In the genomic region with DNA sequence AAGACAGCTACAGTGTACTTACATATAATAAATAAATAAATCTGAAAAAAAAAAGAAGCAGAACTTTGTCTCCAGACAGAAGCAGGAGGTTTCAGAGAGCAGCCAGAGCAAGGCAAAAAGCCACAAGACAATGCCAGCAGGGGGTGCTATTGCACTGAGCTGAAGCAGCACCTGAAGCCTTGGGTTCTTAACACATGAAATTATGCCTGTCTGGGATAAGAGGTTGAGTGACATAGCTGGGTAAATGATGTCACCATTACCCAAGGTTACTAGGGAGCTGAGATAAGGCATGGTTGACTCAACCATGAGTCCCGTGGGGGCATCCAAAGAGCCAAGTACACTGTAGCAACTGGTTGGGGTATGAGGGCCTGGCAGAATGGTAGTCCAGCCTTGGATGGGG, we compare ENCODE assay signal across 9 mouse cellular contexts. TPM values are rescaled to one million over a fixed set of nuclear protein-coding genes. Genes with fewer than 3 reads are reported as not detected.
DNase-seq lines count a peak whose midpoint lies in the region; ATAC-seq and TF ChIP-seq lines count a peak whose summit lies in the region.
"Had no signal": no experiment of that assay in that cellular context is flagged by ENCODE, and none has a peak within 500 bp of the region (broad histone marks: within the 10 kb centered on the region; RNA-seq: fewer than 3 reads in every experiment).

No protein-coding gene starts in this region.

- peak; percentile 50; the same call in 1 of the 2 replicates for ATAC-seq in midbrain, embryonic 11.5 days (ENCODE audit: low FRiP score)
- no peak; the same call in 1 of the 2 replicates for ATAC-seq in midbrain, embryonic 15.5 days (replicated peaks)
- ATAC-seq in kidney, embryonic 14.5 days (ENCODE audit: low FRiP score, low TSS enrichment): 0 out of 2 replicates have a peak, but pooled peaks have one; percentile 32
- peak; percentile 49; the same call in 1 of the 2 replicates for ATAC-seq in neural tube, embryonic 14.5 days (ENCODE audit: low read depth)

- H3K27ac ChIP-seq in midbrain, embryonic 11.5 days (ENCODE audit: low read depth, low read length): no peak overlapping the region
- no peak overlapping the region for H3K27ac ChIP-seq in midbrain, embryonic 15.5 days
- H3K27ac ChIP-seq in kidney, embryonic 14.5 days (ENCODE audit: low read depth, low read length): no peak overlapping the region
- no peak overlapping the region for H3K27ac ChIP-seq in liver, adult 2 months (replicated peaks; ENCODE audit: insufficient read depth, low read depth, low read length)
- H3K27ac ChIP-seq in neural tube, embryonic 14.5 days (ENCODE audit: low read depth, low read length): no peak overlapping the region
- H3K27ac ChIP-seq: embryonic facial prominence, embryonic 13.5 days had no signal

- TF ChIP-seq POLR2A in liver, adult 2 months (IDR thresholded peaks at IDR 0.05; ENCODE audit: extremely low read depth, insufficient read depth, low read length): no peak

- peak; percentile 95 for DNase-seq in midbrain, embryonic 11.5 days (ENCODE audit: low spot score, missing footprints)
- DNase-seq in cerebellum, adult 8-10 months: peak; percentile 61
- peak; percentile 26 to 62 for DNase-seq in frontal cortex, postnatal 36 days (ENCODE audit: low spot score in 2 of 2)
- DNase-seq in liver, adult 2 months (ENCODE audit: extremely low read depth, low read depth, low spot score): peak; percentile 52
- peak; percentile 51 for DNase-seq in testis, postnatal 14 days (ENCODE audit: low spot score)

- no peaks in the 10 kb centered on the region for H3K9me3 ChIP-seq in midbrain, embryonic 11.5 days (ENCODE audit: control insufficient read depth, low read length)
- no peaks in the 10 kb centered on the region for H3K9me3 ChIP-seq in midbrain, embryonic 15.5 days
- no peaks in the 10 kb centered on the region for H3K9me3 ChIP-seq in kidney, embryonic 14.5 days (ENCODE audit: control insufficient read depth, low read length)
- H3K9me3 ChIP-seq in neural tube, embryonic 14.5 days (ENCODE audit: control insufficient read depth, low read length): no peaks in the 10 kb centered on the region
- H3K9me3 ChIP-seq: embryonic facial prominence, embryonic 13.5 days had no signal

- H3K4me2 ChIP-seq in midbrain, embryonic 11.5 days: no peak overlapping the region
- no peak overlapping the region for H3K4me2 ChIP-seq in midbrain, embryonic 15.5 days
- H3K4me2 ChIP-seq in kidney, embryonic 14.5 days (replicated peaks; ENCODE audit: low read depth, low read length): no peak overlapping the region
- H3K4me2 ChIP-seq in neural tube, embryonic 14.5 days (ENCODE audit: low read depth, low read length): no peak overlapping the region
- H3K4me2 ChIP-seq: embryonic facial prominence, embryonic 13.5 days had no signal

- no peak overlapping the region for H3K4me3 ChIP-seq in midbrain, embryonic 11.5 days (ENCODE audit: low read depth, low read length)
- H3K4me3 ChIP-seq in midbrain, embryonic 15.5 days: no peak overlapping the region
- no peak overlapping the region for H3K4me3 ChIP-seq in kidney, embryonic 14.5 days (ENCODE audit: low read length)
- no peak overlapping the region for H3K4me3 ChIP-seq in liver, adult 2 months (ENCODE audit: insufficient read depth, low read depth, low read length)
- H3K4me3 ChIP-seq in neural tube, embryonic 14.5 days (ENCODE audit: low read depth, low read length): no peak overlapping the region
- H3K4me3 ChIP-seq: embryonic facial prominence, embryonic 13.5 days had no signal

- H3K79me2 ChIP-seq in liver, adult 2 months (ENCODE audit: control insufficient read depth, insufficient read depth, low read length): no peaks in the 10 kb centered on the region

- H3K9ac ChIP-seq in midbrain, embryonic 11.5 days (ENCODE audit: low read length): no peak overlapping the region
- no peak overlapping the region for H3K9ac ChIP-seq in midbrain, embryonic 15.5 days
- no peak overlapping the region for H3K9ac ChIP-seq in kidney, embryonic 14.5 days (ENCODE audit: low read depth, low read length)
- no peak overlapping the region for H3K9ac ChIP-seq in liver, adult 2 months (ENCODE audit: low read depth, low read length)
- H3K9ac ChIP-seq in neural tube, embryonic 14.5 days (replicated peaks; ENCODE audit: low read depth, low read length): no peak overlapping the region
- H3K9ac ChIP-seq: embryonic facial prominence, embryonic 13.5 days had no signal

- TF ChIP-seq CTCF in liver, adult 2 months (IDR thresholded peaks at IDR 0.05; ENCODE audit: low read depth, low read length): peak; percentile 83

- peaks cover 5% of the 10 kb centered on the region for H3K36me3 ChIP-seq in midbrain, embryonic 11.5 days (ENCODE audit: control insufficient read depth, insufficient read depth, low read length)
- H3K36me3 ChIP-seq in midbrain, embryonic 15.5 days (replicated peaks): peaks cover 40% of the 10 kb centered on the region
- peaks cover 47% of the 10 kb centered on the region for H3K36me3 ChIP-seq in kidney, embryonic 14.5 days (ENCODE audit: control insufficient read depth, insufficient read depth, low read length)
- peaks cover 35% of the 10 kb centered on the region for H3K36me3 ChIP-seq in liver, adult 2 months (ENCODE audit: control insufficient read depth, insufficient read depth, low read length)
- H3K36me3 ChIP-seq in neural tube, embryonic 14.5 days (ENCODE audit: control insufficient read depth, insufficient read depth, low read length): peaks cover 42% of the 10 kb centered on the region

- WGBS in midbrain, embryonic 11.5 days: 87% methylated on average over 1 of the region's 1 CpGs
- WGBS in midbrain, embryonic 15.5 days: 97% methylated on average over 1 of the region's 1 CpGs
- whole genome bisulfite sequencing in kidney, embryonic 14.5 days: 91% methylated on average over 1 of the region's 1 CpGs
- WGBS in liver, adult 2 months: 42% methylated on average over 1 of the region's 1 CpGs
- WGBS in neural tube, embryonic 14.5 days: 72% methylated on average over 1 of the region's 1 CpGs

- no peaks in the 10 kb centered on the region for H3K27me3 ChIP-seq in midbrain, embryonic 11.5 days (ENCODE audit: control insufficient read depth, insufficient read depth, low read length)
- H3K27me3 ChIP-seq in midbrain, embryonic 15.5 days (replicated peaks): no peaks in the 10 kb centered on the region
- H3K27me3 ChIP-seq in kidney, embryonic 14.5 days (ENCODE audit: control insufficient read depth, insufficient read depth, low read length): no peaks in the 10 kb centered on the region
- no peaks in the 10 kb centered on the region for H3K27me3 ChIP-seq in liver, adult 2 months (ENCODE audit: control insufficient read depth, insufficient read depth, low read length)
- no peaks in the 10 kb centered on the region for H3K27me3 ChIP-seq in neural tube, embryonic 14.5 days (ENCODE audit: control insufficient read depth, insufficient read depth, low read length)
- H3K27me3 ChIP-seq: embryonic facial prominence, embryonic 13.5 days had no signal

- H3K4me1 ChIP-seq in midbrain, embryonic 11.5 days (ENCODE audit: control insufficient read depth, insufficient read depth, low read length): no peaks in the 10 kb centered on the region
- no peaks in the 10 kb centered on the region for H3K4me1 ChIP-seq in midbrain, embryonic 15.5 days
- no peaks in the 10 kb centered on the region for H3K4me1 ChIP-seq in kidney, embryonic 14.5 days (ENCODE audit: control insufficient read depth, insufficient read depth, low read length)
- H3K4me1 ChIP-seq in liver, adult 2 months (ENCODE audit: control insufficient read depth, insufficient read depth, low read length): no peaks in the 10 kb centered on the region
- H3K4me1 ChIP-seq in neural tube, embryonic 14.5 days (ENCODE audit: control insufficient read depth, insufficient read depth, low read length): no peaks in the 10 kb centered on the region
- H3K4me1 ChIP-seq: embryonic facial prominence, embryonic 13.5 days had no signal

RNA-seq across cellular contexts. Expression of gene Sfxn4, which starts 23.5 kb away (rescaled TPM):
- polyA plus RNA-seq in midbrain, embryonic 11.5 days (2014; fragmentation: Nextera tagmentation; extraction: Ambion mirVana): 16.5 and 18.2 TPM in 2 replicates
- 10.7 and 11.5 TPM in 2 replicates for polyA plus RNA-seq in midbrain, embryonic 15.5 days (2015; fragmentation: Nextera tagmentation; extraction: Ambion mirVana)
- 8.9 and 11.0 TPM in 2 replicates for polyA plus RNA-seq in kidney, embryonic 14.5 days (2014; fragmentation: Nextera tagmentation; extraction: Ambion mirVana)
- 0.47 and 0.55 TPM in 2 replicates for total RNA-seq in liver, adult 2 months (2014; rRNA removed)
- 0.11 TPM in 1 of 2 replicates, not detected in the other for polyA plus RNA-seq in liver, adult 2 months (2012; rRNA removed)
- polyA plus RNA-seq in neural tube, embryonic 14.5 days (2014; fragmentation: Nextera tagmentation; extraction: Ambion mirVana): 11.9 and 14.6 TPM in 2 replicates

RNA-seq across cellular contexts. Expression of gene Fam45a, which starts 26.4 kb away (rescaled TPM):
- 44.1 and 45.7 TPM in 2 replicates for polyA plus RNA-seq in midbrain, embryonic 11.5 days (2014; fragmentation: Nextera tagmentation; extraction: Ambion mirVana)
- polyA plus RNA-seq in midbrain, embryonic 15.5 days (2015; fragmentation: Nextera tagmentation; extraction: Ambion mirVana): 38.7 and 39.4 TPM in 2 replicates
- polyA plus RNA-seq in kidney, embryonic 14.5 days (2014; fragmentation: Nextera tagmentation; extraction: Ambion mirVana): 31.0 and 32.4 TPM in 2 replicates
- total RNA-seq in liver, adult 2 months (2014; rRNA removed): 23.8 and 23.9 TPM in 2 replicates
- polyA plus RNA-seq in liver, adult 2 months (2012; rRNA removed): 6.4 and 6.5 TPM in 2 replicates
- polyA plus RNA-seq in neural tube, embryonic 14.5 days (2014; fragmentation: Nextera tagmentation; extraction: Ambion mirVana): 47.9 and 49.8 TPM in 2 replicates

RNA-seq across cellular contexts. Expression of gene Prdx3, which starts 36.6 kb away (rescaled TPM):
- 122 and 132 TPM in 2 replicates for polyA plus RNA-seq in midbrain, embryonic 11.5 days (2014; fragmentation: Nextera tagmentation; extraction: Ambion mirVana)
- polyA plus RNA-seq in midbrain, embryonic 15.5 days (2015; fragmentation: Nextera tagmentation; extraction: Ambion mirVana): 87.2 and 90.3 TPM in 2 replicates
- polyA plus RNA-seq in kidney, embryonic 14.5 days (2014; fragmentation: Nextera tagmentation; extraction: Ambion mirVana): 139 and 145 TPM in 2 replicates
- 191 and 199 TPM in 2 replicates for total RNA-seq in liver, adult 2 months (2014; rRNA removed)
- polyA plus RNA-seq in liver, adult 2 months (2012; rRNA removed): 157 and 170 TPM in 2 replicates
- 127 and 135 TPM in 2 replicates for polyA plus RNA-seq in neural tube, embryonic 14.5 days (2014; fragmentation: Nextera tagmentation; extraction: Ambion mirVana)

RNA-seq across cellular contexts. Expression of gene Eif3a, which starts 47.3 kb away (rescaled TPM):
- 164 and 171 TPM in 2 replicates for polyA plus RNA-seq in midbrain, embryonic 11.5 days (2014; fragmentation: Nextera tagmentation; extraction: Ambion mirVana)
- 109 and 111 TPM in 2 replicates for polyA plus RNA-seq in midbrain, embryonic 15.5 days (2015; fragmentation: Nextera tagmentation; extraction: Ambion mirVana)
- polyA plus RNA-seq in kidney, embryonic 14.5 days (2014; fragmentation: Nextera tagmentation; extraction: Ambion mirVana): 191 and 209 TPM in 2 replicates
- total RNA-seq in liver, adult 2 months (2014; rRNA removed): 57.9 and 65.8 TPM in 2 replicates
- 16.5 and 17.7 TPM in 2 replicates for polyA plus RNA-seq in liver, adult 2 months (2012; rRNA removed)
- polyA plus RNA-seq in neural tube, embryonic 14.5 days (2014; fragmentation: Nextera tagmentation; extraction: Ambion mirVana): 123 and 131 TPM in 2 replicates

RNA-seq across cellular contexts. Expression of gene Grk5, which starts 51.8 kb away (rescaled TPM):
- 2.7 and 2.8 TPM in 2 replicates for polyA plus RNA-seq in midbrain, embryonic 11.5 days (2014; fragmentation: Nextera tagmentation; extraction: Ambion mirVana)
- 2.5 and 2.6 TPM in 2 replicates for polyA plus RNA-seq in midbrain, embryonic 15.5 days (2015; fragmentation: Nextera tagmentation; extraction: Ambion mirVana)
- polyA plus RNA-seq in kidney, embryonic 14.5 days (2014; fragmentation: Nextera tagmentation; extraction: Ambion mirVana): 2.5 and 3.2 TPM in 2 replicates
- 2.2 and 3.0 TPM in 2 replicates for total RNA-seq in liver, adult 2 months (2014; rRNA removed)
- 0.48 and 0.98 TPM in 2 replicates for polyA plus RNA-seq in liver, adult 2 months (2012; rRNA removed)
- polyA plus RNA-seq in neural tube, embryonic 14.5 days (2014; fragmentation: Nextera tagmentation; extraction: Ambion mirVana): 3.3 and 3.9 TPM in 2 replicates

Comparison
In these comparisons a context has a peak if more than half of its experiments do, and no peak if none do; other contexts are left out.
1. DNase-seq: peak in every context shown above with its lines; median percentile 95 in midbrain, embryonic 11.5 days; 61 in cerebellum, adult 8-10 months; 52 in liver, adult 2 months; 51 in testis, postnatal 14 days; 44 in frontal cortex, postnatal 36 days.